Mouse (Mus musculus): ENCODE data around the gene Pde1c. TPM values are rescaled to one million over a fixed set of nuclear protein-coding genes. Genes with fewer than 3 reads are reported as not detected.

Gene Pde1c
- polyA plus RNA-seq, 1 experiment from 2014 or later = 3.5 TPM

- 0 out of 2 replicates have a peak, but pooled peaks cover 10% of the 10 kb centered on the region for H3K4me1 ChIP-seq (replicated peaks)
- no peaks in the 10 kb centered on the region for H3K9me3 ChIP-seq
- no peaks in the 10 kb centered on the region for H3K27me3 ChIP-seq (ENCODE audit: insufficient read depth, poor library complexity, severe bottlenecking)
- no peak overlapping the region for H3K27ac ChIP-seq
- no peak overlapping the region for H3K4me3 ChIP-seq
- no peaks in the 10 kb centered on the region for H3K36me3 ChIP-seq
- no peak for DNase-seq (ENCODE audit: low spot score)
- WGBS = 90% methylated on average over 5 of the region's 5 CpGs
These were observed 540.9 kb downstream of the Pde1c start for GRCm38 (mm10) chr6:56027966-56028365.

- peaks cover 13% of the 10 kb centered on the region for H3K4me1 ChIP-seq (replicated peaks)
- H3K9me3 ChIP-seq = no peaks in the 10 kb centered on the region
- WGBS = 85% methylated on average over 6 of the region's 6 CpGs
- no peaks in the 10 kb centered on the region for H3K36me3 ChIP-seq
- H3K27me3 ChIP-seq (ENCODE audit: insufficient read depth, poor library complexity, severe bottlenecking) = no peaks in the 10 kb centered on the region
- no peak overlapping the region for H3K4me3 ChIP-seq
- H3K27ac ChIP-seq = no peak overlapping the region
- DNase-seq (ENCODE audit: low spot score) = no peak
These were observed 541.6 kb downstream of the Pde1c start for GRCm38 (mm10) chr6:56027318-56027717.

- Histone ChIP-seq H3K36me3 (no peaks in the 10 kb centered on the region), H3K27me3 (ENCODE audit: insufficient read depth, poor library complexity, severe bottlenecking) (no peaks in the 10 kb centered on the region), H3K4me3 (no peak overlapping the region), H3K9me3 (no peaks in the 10 kb centered on the region), H3K4me1 (replicated peaks) (peaks cover 15% of the 10 kb centered on the region), H3K27ac (no peak overlapping the region)
- 65% methylated on average over 2 of the region's 2 CpGs for WGBS
- DNase-seq (ENCODE audit: low spot score) = peak; percentile 45
These were observed 543.4 kb downstream of the Pde1c start for GRCm38 (mm10) chr6:56025533-56025932.

Other genes with a start within 250 kb of the Pde1c start
- 188 and 197 TPM in 2 replicates for gene Lsm5, start 135.6 kb upstream of the Pde1c start, polyA plus RNA-seq (2016; fragmentation: Nextera tagmentation; extraction: Ambion mirVana)
- 15.4 and 19.0 TPM in 2 replicates for gene Avl9, start 145.8 kb upstream of the Pde1c start, polyA plus RNA-seq (2016; fragmentation: Nextera tagmentation; extraction: Ambion mirVana)
- gene Kbtbd2, start 228.7 kb upstream of the Pde1c start, polyA plus RNA-seq (2016; fragmentation: Nextera tagmentation; extraction: Ambion mirVana) = 34.4 and 38.9 TPM in 2 replicates

Measured in hindbrain, embryonic 10.5 days (tissue).